Mouse (Mus musculus): ENCODE results near the gene Cluap1.

GRCm38 (mm10) chr16:3929151-3929550 is 20.6 kb downstream of the Cluap1 start:
- TF ChIP-seq POLR2A (IDR thresholded peaks at IDR 0.05; ENCODE audit: insufficient read depth, low read depth, low read length) (no peak), CTCF (IDR thresholded peaks at IDR 0.05) (no peak)
